Mouse (Mus musculus) CH12.LX (cell line): ENCODE measurements around the gene Socs3. TPM values are rescaled to one million over a fixed set of nuclear protein-coding genes. Genes with fewer than 3 reads are reported as not detected.

Source experiments
- DNase-seq: peaks from one replicate; pipeline ENCODE4 v3.0.0-alpha.2; 2013; ENCODE audit errors: extremely low read depth
- H3K27ac ChIP-seq: 2 replicates; pipeline ENCODE4 v1.5.1; 2012; ENCODE audit warnings: low read depth, mild to moderate bottlenecking, control low read depth, moderate library complexity; ENCODE audit not compliant: insufficient read depth
- H3K27me3 ChIP-seq: replicated peaks from 2 replicates; pipeline ENCODE3; 2012; ENCODE audit warnings: inconsistent platforms
- H3K36me3 ChIP-seq, 2 experiments: replicated peaks in 1 of 2; 2 replicates each; pipeline versions ENCODE3 to v1.6.1; 2012; ENCODE audit warnings: inconsistent platforms in 1 of 2, low read length in 1 of 2, mild to moderate bottlenecking in 1 of 2, mixed read lengths in 1 of 2, moderate library complexity in 1 of 2; ENCODE audit not compliant: control insufficient read depth in 1 of 2, insufficient read depth in 1 of 2
- H3K4me1 ChIP-seq, 2 experiments: 2 replicates each; pipeline ENCODE4 v1.6.1; 2012; ENCODE audit warnings: inconsistent platforms in 1 of 2, moderate library complexity in 1 of 2; ENCODE audit not compliant: insufficient read depth in 2 of 2, control insufficient read depth in 1 of 2
- H3K4me2 ChIP-seq: 2 replicates; pipeline ENCODE4 v1.6.1; 2012; ENCODE audit warnings: low read depth, mild to moderate bottlenecking, control low read depth; ENCODE audit not compliant: poor library complexity, insufficient read depth, severe bottlenecking
- H3K4me3 ChIP-seq, 3 experiments: fragments of 150-350 bp in 1 of 3; sonication (generic) in 1 of 3; replicated peaks in 1 of 3; 2 replicates each; pipeline versions ENCODE3 to v1.5.1; 2011 to 2012; ENCODE audit warnings: low read depth in 2 of 3, low read length in 2 of 3, mild to moderate bottlenecking in 2 of 3, moderate library complexity in 2 of 3, control low read depth in 1 of 3, improper control_type of control experiment in 1 of 3, inconsistent platforms in 1 of 3, mixed read lengths in 1 of 3; ENCODE audit not compliant: poor library complexity in 1 of 3
- H3K79me2 ChIP-seq: replicated peaks from 2 replicates; pipeline ENCODE4 v1.6.1; 2012; ENCODE audit warnings: mild to moderate bottlenecking, moderate library complexity; ENCODE audit not compliant: control insufficient read depth, poor library complexity, insufficient read depth, severe bottlenecking; ENCODE audit errors: extremely low read depth
- H3K9ac ChIP-seq: 2 replicates; pipeline ENCODE4 v1.6.1; 2012; ENCODE audit warnings: low read depth, mild to moderate bottlenecking, control low read depth, moderate library complexity; ENCODE audit not compliant: insufficient read depth
- H3K9me3 ChIP-seq: replicated peaks from 2 replicates; pipeline ENCODE3; 2012; ENCODE audit warnings: low read length, inconsistent platforms, mixed read lengths
- BHLHE40 ChIP-seq: IDR thresholded peaks from 2 replicates; pipeline ENCODE4 v1.6.1; 2011; ENCODE audit warnings: mild to moderate bottlenecking, low read depth, low read length, improper control_type of control experiment
- CHD1 ChIP-seq: IDR thresholded peaks from 2 replicates; pipeline ENCODE4 v1.6.1; 2012; ENCODE audit warnings: low read depth, low read length, improper control_type of control experiment, inconsistent platforms
- CHD2 ChIP-seq: IDR thresholded peaks from 2 replicates; pipeline ENCODE4 v1.6.1; 2011; ENCODE audit warnings: low read length, improper control_type of control experiment
- CTCF ChIP-seq, 2 experiments: IDR thresholded peaks in 1 of 2; conservative IDR thresholded peaks in 1 of 2; 2 replicates each; pipeline ENCODE4 v1.5.1; 2011 to 2012; ENCODE audit warnings: low read depth in 2 of 2, low read length in 2 of 2, improper control_type of control experiment in 1 of 2, inconsistent platforms in 1 of 2, mild to moderate bottlenecking in 1 of 2, moderate library complexity in 1 of 2
- E2F4 ChIP-seq: IDR thresholded peaks from 2 replicates; pipeline ENCODE4 v1.6.1; 2011; ENCODE audit warnings: low read depth, low read length, improper control_type of control experiment; ENCODE audit not compliant: insufficient replicate concordance
- ELF1 ChIP-seq: IDR thresholded peaks from 2 replicates; pipeline ENCODE4 v1.6.1; 2014; ENCODE audit warnings: low read depth, mild to moderate bottlenecking, inconsistent platforms, low read length, improper control_type of control experiment
- EP300 ChIP-seq: IDR thresholded peaks from 2 replicates; pipeline ENCODE4 v1.6.1; 2011; ENCODE audit warnings: low read length, improper control_type of control experiment
- ETS1 ChIP-seq: conservative IDR thresholded peaks from 2 replicates; pipeline ENCODE4 v1.6.1; 2012; ENCODE audit warnings: low read depth, mild to moderate bottlenecking, inconsistent platforms, low read length, improper control_type of control experiment, moderate library complexity
- GABPA ChIP-seq: IDR thresholded peaks from 2 replicates; pipeline ENCODE4 v1.6.1; 2012; ENCODE audit warnings: low read depth, low read length, improper control_type of control experiment, inconsistent platforms; ENCODE audit not compliant: insufficient replicate concordance
- HCFC1 ChIP-seq: IDR thresholded peaks from 2 replicates; pipeline ENCODE4 v1.6.1; 2012; ENCODE audit warnings: low read depth, mild to moderate bottlenecking, inconsistent platforms, low read length, improper control_type of control experiment
- IRF4 ChIP-seq: IDR thresholded peaks from 2 replicates; pipeline ENCODE4 v1.6.1; 2014; ENCODE audit warnings: low read depth, mild to moderate bottlenecking, inconsistent platforms, low read length, improper control_type of control experiment
- JUN ChIP-seq: IDR thresholded peaks from 2 replicates; pipeline ENCODE4 v1.6.1; 2011; ENCODE audit warnings: low read depth, mild to moderate bottlenecking, low read length, improper control_type of control experiment, moderate library complexity; ENCODE audit not compliant: insufficient read depth
- JUND ChIP-seq: conservative IDR thresholded peaks from 2 replicates; pipeline ENCODE4 v1.6.1; 2011; ENCODE audit warnings: low read depth, low read length, improper control_type of control experiment
- KAT2A ChIP-seq: IDR thresholded peaks from 2 replicates; pipeline ENCODE4 v1.6.1; 2012; ENCODE audit warnings: low read length, improper control_type of control experiment, inconsistent platforms; ENCODE audit not compliant: insufficient replicate concordance
- MAFK ChIP-seq: IDR thresholded peaks from 2 replicates; pipeline ENCODE4 v1.6.1; 2011; ENCODE audit warnings: low read length, improper control_type of control experiment; ENCODE audit not compliant: insufficient replicate concordance
- MAX ChIP-seq: IDR thresholded peaks from 2 replicates; pipeline ENCODE4 v1.6.1; 2011; ENCODE audit warnings: low read length, improper control_type of control experiment
- MAZ ChIP-seq: IDR thresholded peaks from 2 replicates; pipeline ENCODE4 v1.6.1; 2012; ENCODE audit warnings: low read depth, mild to moderate bottlenecking, inconsistent platforms, low read length, improper control_type of control experiment, moderate library complexity
- MEF2A ChIP-seq: IDR thresholded peaks from 2 replicates; pipeline ENCODE4 v1.6.1; 2014; ENCODE audit warnings: low read depth, mild to moderate bottlenecking, inconsistent platforms, low read length, improper control_type of control experiment, borderline replicate concordance
- MXI1 ChIP-seq: IDR thresholded peaks from 2 replicates; pipeline ENCODE4 v1.6.1; 2011; ENCODE audit warnings: mild to moderate bottlenecking, low read depth, low read length, improper control_type of control experiment
- MYC ChIP-seq: IDR thresholded peaks from 2 replicates; pipeline ENCODE4 v1.6.1; 2011; ENCODE audit warnings: low read depth, mild to moderate bottlenecking, improper control_type of control experiment, low read length
- NELFE ChIP-seq: IDR thresholded peaks from 2 replicates; pipeline ENCODE4 v1.6.1; 2011; ENCODE audit warnings: low read depth, low read length, improper control_type of control experiment
- NRF1 ChIP-seq: IDR thresholded peaks from 2 replicates; pipeline ENCODE4 v1.6.1; 2014; ENCODE audit warnings: low read depth, mild to moderate bottlenecking, inconsistent platforms, low read length, improper control_type of control experiment, moderate library complexity
- PAX5 ChIP-seq: IDR thresholded peaks from 2 replicates; pipeline ENCODE4 v1.6.1; 2012; ENCODE audit warnings: low read length, inconsistent platforms, mixed read lengths
- POLR2A ChIP-seq: IDR thresholded peaks from 2 replicates; pipeline ENCODE4 v1.6.1; 2011; ENCODE audit warnings: low read depth, mild to moderate bottlenecking, improper control_type of control experiment, low read length
- POLR2AphosphoS2 ChIP-seq: IDR thresholded peaks from 2 replicates; pipeline ENCODE4 v1.6.1; 2011; ENCODE audit warnings: low read depth, low read length, improper control_type of control experiment
- RAD21 ChIP-seq: IDR thresholded peaks from 2 replicates; pipeline ENCODE4 v1.6.1; 2011; ENCODE audit warnings: low read depth, mild to moderate bottlenecking, low read length, improper control_type of control experiment, moderate library complexity
- RCOR1 ChIP-seq: conservative IDR thresholded peaks from 2 replicates; pipeline ENCODE4 v1.6.1; 2012; ENCODE audit warnings: low read depth, mild to moderate bottlenecking, inconsistent platforms, low read length, improper control_type of control experiment
- SIN3A ChIP-seq: IDR thresholded peaks from 2 replicates; pipeline ENCODE4 v1.6.1; 2012; ENCODE audit warnings: low read length, improper control_type of control experiment, inconsistent platforms
- SMC3 ChIP-seq: IDR thresholded peaks from 2 replicates; pipeline ENCODE4 v1.6.1; 2011; ENCODE audit warnings: low read depth, low read length, improper control_type of control experiment
- TBP ChIP-seq: conservative IDR thresholded peaks from 2 replicates; pipeline ENCODE4 v1.6.1; 2011; ENCODE audit warnings: low read depth, low read length, improper control_type of control experiment
- TCF12 ChIP-seq: IDR thresholded peaks from 2 replicates; pipeline ENCODE4 v1.6.1; 2014; ENCODE audit warnings: low read depth, mild to moderate bottlenecking, inconsistent platforms, low read length, improper control_type of control experiment
- UBTF ChIP-seq: IDR thresholded peaks from 2 replicates; pipeline ENCODE4 v1.6.1; 2012; ENCODE audit warnings: low read depth, mild to moderate bottlenecking, inconsistent platforms, low read length, improper control_type of control experiment, moderate library complexity
- USF1 ChIP-seq: IDR thresholded peaks from 2 replicates; pipeline ENCODE4 v1.6.1; 2014; ENCODE audit warnings: low read depth, mild to moderate bottlenecking, inconsistent platforms, low read length, improper control_type of control experiment
- USF2 ChIP-seq: conservative IDR thresholded peaks from 2 replicates; pipeline ENCODE4 v1.6.1; 2011; ENCODE audit warnings: low read depth, low read length, improper control_type of control experiment
- ZC3H11A ChIP-seq: IDR thresholded peaks from 2 replicates; pipeline ENCODE4 v1.6.1; 2012; ENCODE audit warnings: low read depth, mild to moderate bottlenecking, inconsistent platforms, low read length, improper control_type of control experiment
- ZKSCAN1 ChIP-seq: IDR thresholded peaks from 2 replicates; pipeline ENCODE4 v1.6.1; 2012; ENCODE audit warnings: low read depth, inconsistent platforms, low read length, improper control_type of control experiment, borderline replicate concordance
- ZMIZ1 ChIP-seq: IDR thresholded peaks from 2 replicates; pipeline ENCODE4 v1.6.1; 2012; ENCODE audit warnings: low read depth, mild to moderate bottlenecking, inconsistent platforms, low read length, improper control_type of control experiment
- ZNF384 ChIP-seq: IDR thresholded peaks from 2 replicates; pipeline ENCODE4 v1.6.1; 2012; ENCODE audit warnings: low read depth, low read length, improper control_type of control experiment, inconsistent platforms
- dilution Hi-C: fragments of 300-500 bp; cut with MboI; formaldehyde crosslinking; loops from 2 replicates; pipeline ENCODE4 v1.14.3; 2020; ENCODE audit warnings: low sequenced_read_pairs; ENCODE audit not compliant: extremely low pct_unique_long_range_greater_than_20kb, extremely low pct_ligation_motif_present
- in situ Hi-C: fragments of 300-500 bp; cut with MboI; formaldehyde crosslinking; loops from 3 replicates; pipeline ENCODE4 v1.14.3; 2019; ENCODE audit warnings: low sequenced_read_pairs, low pct_ligation_motif_present, low pct_unique_long_range_greater_than_20kb, mixed read lengths
- polyA plus RNA-seq: library from polyadenylated mRNA; unstranded; fragments of >175 nt; gene quantifications from 2 replicates; pipeline ENCODE4 v1.2.1, GENCODE M21; 2012; ENCODE audit warnings: low read depth; ENCODE audit not compliant: insufficient read length
- total RNA-seq, 2 experiments: library from RNA; depleted of rRNA; stranded (reverse); fragments of 300-350 nt in 1 of 2; fragments of >200 nt in 1 of 2; gene quantifications; 2 replicates each; pipeline ENCODE4 v1.2.3; 2012 to 2014

Socs3 gene
- total and polyA plus RNA-seq, 3 experiments = 0.83 to 4.7 (median 1.2) TPM

DNA sequence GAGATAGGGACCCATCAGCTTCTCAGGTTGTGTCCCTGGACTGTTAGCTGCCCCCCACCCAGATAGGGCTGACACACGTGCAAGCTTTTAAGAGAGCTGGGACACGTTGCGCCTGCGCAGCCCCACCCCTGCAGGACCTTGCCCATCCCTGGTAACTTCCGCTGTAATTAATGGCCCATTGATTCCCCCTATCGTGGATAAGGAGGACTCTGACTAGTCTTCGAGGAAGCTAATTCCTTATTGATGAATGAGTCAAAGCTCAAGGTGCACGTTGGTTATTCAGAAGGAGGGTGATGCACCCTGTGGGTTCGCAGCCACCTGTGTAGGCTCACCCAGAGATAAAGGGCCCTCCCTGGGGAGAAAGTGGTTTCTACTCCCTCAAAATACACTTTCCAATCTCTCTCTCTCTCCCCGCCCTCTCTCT, 22.8 kb downstream of the Socs3 start:
- H3K4me3 ChIP-seq = peak overlapping the region; percentile 4 to 31 (median 6)
- peak overlapping the region; percentile 91 for H3K27ac ChIP-seq
- H3K36me3 ChIP-seq = no peaks in the 10 kb centered on the region
- peaks cover 24% of the 10 kb centered on the region for H3K27me3 ChIP-seq
- peak overlapping the region; percentile 74 for H3K4me2 ChIP-seq
- peak; percentile 48; the same call in 1 of the 2 replicates for TF ChIP-seq JUND
- peak; percentile 94 for TF ChIP-seq TCF12
- TF ChIP-seq CHD2 = peak; percentile 45; the same call in 1 of the 2 replicates
- peak; percentile 4 for TF ChIP-seq RAD21
- no peak for TF ChIP-seq ZNF384
- no peak for TF ChIP-seq HCFC1
- TF ChIP-seq PAX5 = no peak
- TF ChIP-seq SIN3A = no peak
- peak; percentile 52; the same call in 1 of the 2 replicates for TF ChIP-seq MAZ
- peak; percentile 57; the same call in 1 of the 2 replicates for TF ChIP-seq RCOR1
- TF ChIP-seq POLR2AphosphoS2 = no peak
- no peak for TF ChIP-seq USF1
- TF ChIP-seq MEF2A = peak; percentile 85
- TF ChIP-seq POLR2A = no peak
- TF ChIP-seq GABPA = no peak
- no peak for TF ChIP-seq MYC
- TF ChIP-seq ZKSCAN1 = no peak
- peak; percentile 89 for TF ChIP-seq BHLHE40
- TF ChIP-seq MXI1 = 0 out of 2 replicates have a peak, but pooled peaks have one; percentile 9
- no peak for TF ChIP-seq E2F4
- peak; percentile 51; the same call in 1 of the 2 replicates for TF ChIP-seq JUN
- TF ChIP-seq MAFK = peak; percentile 81
- TF ChIP-seq KAT2A = 0 out of 2 replicates have a peak, but pooled peaks have one; percentile 23
- no peak for TF ChIP-seq CTCF (conservative IDR thresholded peaks at IDR 0.05 in 1 of 2, IDR thresholded peaks at IDR 0.05 in 1 of 2; ENCODE audit: low read depth in 2 of 2, low read length in 2 of 2)
- no peak for TF ChIP-seq NELFE
- TF ChIP-seq ETS1 = peak; percentile 74
- TF ChIP-seq NRF1 = peak; percentile 93
- TF ChIP-seq EP300 = peak; percentile 90
- TF ChIP-seq ZMIZ1 = no peak
- no peak for TF ChIP-seq ZC3H11A
- no peak for TF ChIP-seq TBP
- TF ChIP-seq ELF1 = peak; percentile 20
- TF ChIP-seq IRF4 = peak; percentile 56; the same call in 1 of the 2 replicates
- no peak for TF ChIP-seq CHD1
- TF ChIP-seq MAX = no peak; the same call in 1 of the 2 replicates
- TF ChIP-seq UBTF = no peak
- no peak for TF ChIP-seq SMC3
- no peak for TF ChIP-seq USF2
- dilution Hi-C loops = no loop called here
- in situ Hi-C loops = no loop called here
- peak; percentile 93 for DNase-seq
- H3K9ac ChIP-seq = peak overlapping the region; percentile 1; the same call in 1 of the 2 replicates
- H3K79me2 ChIP-seq = no peaks in the 10 kb centered on the region
- peaks cover 28 to 67% of the 10 kb centered on the region in 2 experiments for H3K4me1 ChIP-seq
- H3K9me3 ChIP-seq = peaks cover 8% of the 10 kb centered on the region
